Mouse (Mus musculus): Measurements from ENCODE around the gene Nalcn. TPM values are rescaled to one million over a fixed set of nuclear protein-coding genes. Genes with fewer than 3 reads are reported as not detected.

Nalcn gene
- total and polyA plus RNA-seq, 3 experiments, result 0.33 to 0.63 (median 0.50) TPM

GRCm38 (mm10) chr14:123296068-123296467, 330.9 kb downstream of the Nalcn start:
- H3K9ac ChIP-seq (ENCODE audit: low read depth, low read length), result no peak overlapping the region
- H3K27ac ChIP-seq, result no peak overlapping the region
- no peak overlapping the region for H3K4me3 ChIP-seq
- intact Hi-C loops (cut with DNase I), result no loop called here
- no peak for DNase-seq
- H3K79me2 ChIP-seq (replicated peaks; ENCODE audit: control insufficient read depth, insufficient read depth, low read length), result no peaks in the 10 kb centered on the region
- no peaks in the 10 kb centered on the region for H3K27me3 ChIP-seq (ENCODE audit: control insufficient read depth, insufficient read depth, low read length)
- H3K36me3 ChIP-seq (ENCODE audit: control insufficient read depth, insufficient read depth, low read length), result peaks cover 2% of the 10 kb centered on the region; the same call in 1 of the 2 replicates
- TF ChIP-seq CTCF (IDR thresholded peaks at IDR 0.05) (no peak), EP300 (IDR thresholded peaks at IDR 0.05; ENCODE audit: insufficient read depth, low read depth, low read length) (no peak)
- H3K4me1 ChIP-seq (ENCODE audit: control insufficient read depth, insufficient read depth, low read length), result no peaks in the 10 kb centered on the region

DNA sequence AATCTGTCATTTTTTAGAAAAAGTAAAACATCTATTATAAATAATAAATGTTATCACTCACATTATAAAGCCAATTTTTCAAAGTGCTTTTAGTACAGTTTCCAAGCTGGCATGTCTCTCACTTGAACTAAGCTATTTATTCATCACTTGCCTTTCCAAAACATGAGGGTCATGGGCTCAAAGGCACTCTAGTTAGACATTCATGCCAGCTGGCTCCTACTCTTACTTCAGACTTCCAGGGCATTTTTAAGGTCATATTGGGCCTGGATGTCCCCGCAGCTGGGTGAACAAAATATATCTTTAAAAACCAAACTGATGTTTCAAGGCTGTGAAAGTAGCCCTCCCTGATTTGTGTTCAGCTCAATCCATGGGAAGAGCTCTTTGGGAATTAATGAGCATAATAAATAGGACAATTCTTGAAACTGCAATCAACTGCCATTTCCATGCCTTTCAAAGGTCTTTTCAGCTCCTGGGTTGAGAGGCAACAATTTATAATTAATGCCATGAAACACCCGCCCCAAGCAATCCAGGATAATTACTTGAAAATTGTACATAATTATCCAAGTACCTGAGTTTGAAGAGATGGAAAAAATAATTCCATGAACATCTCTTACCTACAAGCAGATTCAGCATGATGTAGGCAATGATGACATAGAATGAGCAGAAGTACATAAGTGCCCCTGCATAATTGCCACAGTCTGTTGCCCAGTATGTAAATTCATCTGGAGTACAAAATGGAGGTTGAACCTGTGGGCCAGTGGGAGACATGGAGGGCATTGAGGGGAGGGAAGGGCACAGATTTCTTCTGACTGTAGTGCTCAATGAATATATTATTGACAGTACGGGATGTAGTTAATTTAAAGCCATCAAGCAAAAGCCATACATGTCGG, 335.6 kb downstream of the Nalcn start:
- H3K27ac ChIP-seq, result no peak overlapping the region; the same call in 1 of the 2 replicates
- H3K36me3 ChIP-seq (ENCODE audit: control insufficient read depth, insufficient read depth, low read length), result peaks cover 5% of the 10 kb centered on the region
- WGBS, result 79% methylated on average over 4 of the region's 4 CpGs
- no peaks in the 10 kb centered on the region for H3K79me2 ChIP-seq (replicated peaks; ENCODE audit: control insufficient read depth, insufficient read depth, low read length)
- peak in 1 of 2 experiments; percentile 19 for DNase-seq
- no peak overlapping the region for H3K4me3 ChIP-seq
- no peaks in the 10 kb centered on the region for H3K27me3 ChIP-seq (ENCODE audit: control insufficient read depth, insufficient read depth, low read length)
- intact Hi-C loops (cut with DNase I), result no loop called here
- TF ChIP-seq CTCF (IDR thresholded peaks at IDR 0.05), result no peak
- TF ChIP-seq POLR2A (IDR thresholded peaks at IDR 0.05; ENCODE audit: insufficient read depth, low read depth, low read length), result no peak
- TF ChIP-seq EP300 (IDR thresholded peaks at IDR 0.05; ENCODE audit: insufficient read depth, low read depth, low read length), result no peak
- H3K4me1 ChIP-seq (ENCODE audit: control insufficient read depth, insufficient read depth, low read length), result no peaks in the 10 kb centered on the region
- no peak overlapping the region for H3K9ac ChIP-seq (ENCODE audit: low read depth, low read length)

- Histone ChIP-seq H3K27ac (no peak overlapping the region), H3K4me3 (no peak overlapping the region), H3K27me3 (ENCODE audit: control insufficient read depth, insufficient read depth, low read length) (no peaks in the 10 kb centered on the region), H3K9ac (ENCODE audit: low read depth, low read length) (no peak overlapping the region), H3K4me1 (ENCODE audit: control insufficient read depth, insufficient read depth, low read length) (no peaks in the 10 kb centered on the region), H3K36me3 (ENCODE audit: control insufficient read depth, insufficient read depth, low read length) (no peaks in the 10 kb centered on the region), H3K79me2 (replicated peaks; ENCODE audit: control insufficient read depth, insufficient read depth, low read length) (no peaks in the 10 kb centered on the region)
- intact Hi-C loops (cut with DNase I), result no loop called here
- TF ChIP-seq POLR2A (IDR thresholded peaks at IDR 0.05; ENCODE audit: insufficient read depth, low read depth, low read length) (no peak), EP300 (IDR thresholded peaks at IDR 0.05; ENCODE audit: insufficient read depth, low read depth, low read length) (no peak), CTCF (IDR thresholded peaks at IDR 0.05) (no peak)
- DNase-seq, result no peak
Observed at GRCm38 (mm10) chr14:123282165-123282564, 344.8 kb downstream of the Nalcn start.

DNA sequence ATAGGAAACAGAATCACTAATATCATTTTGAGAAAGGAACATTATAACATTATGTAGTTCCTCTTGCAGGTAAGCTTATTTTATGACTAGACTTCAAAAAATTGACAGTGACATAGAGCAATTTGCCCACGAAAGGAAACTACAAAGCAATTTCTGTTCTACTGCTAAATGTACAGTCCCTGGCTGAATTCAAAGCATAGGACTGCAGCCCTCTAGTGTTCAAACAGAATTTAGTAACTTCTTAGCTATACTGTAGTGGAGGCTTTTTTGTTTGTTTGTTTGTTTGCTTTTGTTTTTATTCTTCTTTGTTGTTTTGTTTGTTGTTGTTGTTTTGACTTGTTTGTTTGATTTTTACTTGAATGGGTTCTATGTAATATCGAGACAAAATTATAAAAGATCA, 354.8 kb downstream of the Nalcn start:
- Histone ChIP-seq H3K9ac (ENCODE audit: low read depth, low read length) (no peak overlapping the region), H3K4me1 (ENCODE audit: control insufficient read depth, insufficient read depth, low read length) (no peaks in the 10 kb centered on the region), H3K27me3 (ENCODE audit: control insufficient read depth, insufficient read depth, low read length) (no peaks in the 10 kb centered on the region), H3K79me2 (replicated peaks; ENCODE audit: control insufficient read depth, insufficient read depth, low read length) (no peaks in the 10 kb centered on the region), H3K27ac (no peak overlapping the region), H3K36me3 (ENCODE audit: control insufficient read depth, insufficient read depth, low read length) (no peaks in the 10 kb centered on the region), H3K4me3 (no peak overlapping the region)
- TF ChIP-seq EP300 (IDR thresholded peaks at IDR 0.05; ENCODE audit: insufficient read depth, low read depth, low read length) (no peak), CTCF (IDR thresholded peaks at IDR 0.05) (peak; percentile 51)
- DNase-seq, result no peak
- WGBS, result 58% methylated on average over 2 of the region's 2 CpGs
- intact Hi-C loops (cut with DNase I), result no loop called here

- no peaks in the 10 kb centered on the region for H3K4me1 ChIP-seq (ENCODE audit: control insufficient read depth, insufficient read depth, low read length)
- H3K27me3 ChIP-seq (ENCODE audit: control insufficient read depth, insufficient read depth, low read length), result no peaks in the 10 kb centered on the region
- H3K79me2 ChIP-seq (replicated peaks; ENCODE audit: control insufficient read depth, insufficient read depth, low read length), result no peaks in the 10 kb centered on the region
- no peaks in the 10 kb centered on the region for H3K36me3 ChIP-seq (ENCODE audit: control insufficient read depth, insufficient read depth, low read length)
- TF ChIP-seq CTCF (IDR thresholded peaks at IDR 0.05) (no peak), EP300 (IDR thresholded peaks at IDR 0.05; ENCODE audit: insufficient read depth, low read depth, low read length) (no peak), POLR2A (IDR thresholded peaks at IDR 0.05; ENCODE audit: insufficient read depth, low read depth, low read length) (no peak)
- 56% methylated on average over 1 of the region's 1 CpGs for WGBS
- intact Hi-C loops (cut with DNase I), result loop anchor here (1.0 kb wide), 1 partner anchor 287 kb away; no protein-coding TSS in a partner anchor
- no peak overlapping the region for H3K9ac ChIP-seq (ENCODE audit: low read depth, low read length)
- no peak for DNase-seq
- no peak overlapping the region for H3K27ac ChIP-seq
- H3K4me3 ChIP-seq, result no peak overlapping the region
Observed at GRCm38 (mm10) chr14:123240738-123241137, 386.2 kb downstream of the Nalcn start.

DNA sequence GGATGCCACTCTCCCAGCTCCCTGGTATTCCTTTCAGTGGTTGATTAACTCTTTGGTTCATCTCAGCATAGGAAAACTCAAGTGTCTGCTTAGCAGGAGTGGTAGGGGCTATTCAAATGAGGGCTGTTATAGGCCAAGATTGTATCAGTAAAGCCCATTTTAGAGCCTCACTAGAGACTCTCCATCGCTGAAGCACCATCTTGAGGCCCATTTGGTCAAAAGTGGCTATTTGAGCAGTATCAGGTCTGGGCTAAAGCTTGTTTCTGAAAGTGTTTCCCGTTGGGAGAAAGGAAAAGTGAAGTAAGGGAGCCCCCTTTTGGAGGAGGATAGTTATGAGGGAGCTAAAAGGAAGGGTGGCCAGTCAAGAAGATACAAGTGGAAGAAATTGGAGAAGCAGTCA, 387.0 kb downstream of the Nalcn start:
- Histone ChIP-seq H3K36me3 (ENCODE audit: control insufficient read depth, insufficient read depth, low read length) (no peaks in the 10 kb centered on the region), H3K27ac (no peak overlapping the region), H3K79me2 (replicated peaks; ENCODE audit: control insufficient read depth, insufficient read depth, low read length) (no peaks in the 10 kb centered on the region), H3K27me3 (ENCODE audit: control insufficient read depth, insufficient read depth, low read length) (no peaks in the 10 kb centered on the region), H3K9ac (ENCODE audit: low read depth, low read length) (no peak overlapping the region), H3K4me1 (ENCODE audit: control insufficient read depth, insufficient read depth, low read length) (no peaks in the 10 kb centered on the region), H3K4me3 (no peak overlapping the region)
- no peak for DNase-seq
- WGBS, result 10% methylated on average over 2 of the region's 2 CpGs
- intact Hi-C loops (cut with DNase I), result loop anchor here (1.0 kb wide), 1 partner anchor 287 kb away; no protein-coding TSS in a partner anchor
- TF ChIP-seq EP300 (IDR thresholded peaks at IDR 0.05; ENCODE audit: insufficient read depth, low read depth, low read length) (no peak), CTCF (IDR thresholded peaks at IDR 0.05) (peak; percentile 61), POLR2A (IDR thresholded peaks at IDR 0.05; ENCODE audit: insufficient read depth, low read depth, low read length) (no peak)
